Mouse (Mus musculus): Measurements from ENCODE around the gene Kank4. TPM values are rescaled to one million over a fixed set of nuclear protein-coding genes. Genes with fewer than 3 reads are reported as not detected.

Gene Kank4
- total and polyA plus RNA-seq, 3 experiments = not detected

GRCm38 (mm10) chr4:98710891-98711290 is 106.4 kb downstream of the Kank4 start:
- no peaks in the 10 kb centered on the region for H3K79me2 ChIP-seq (ENCODE audit: control insufficient read depth, insufficient read depth, low read length, poor library complexity)
- no peaks in the 10 kb centered on the region for H3K36me3 ChIP-seq (ENCODE audit: control insufficient read depth in 1 of 2, insufficient read depth in 2 of 2, low read length in 2 of 2)
- no peaks in the 10 kb centered on the region for H3K9me3 ChIP-seq (replicated peaks; ENCODE audit: insufficient read depth, low read length)
- H3K27me3 ChIP-seq (ENCODE audit: control insufficient read depth in 1 of 2, insufficient read depth in 2 of 2, low read length in 2 of 2) = no peaks in the 10 kb centered on the region
- TF ChIP-seq MYB (IDR thresholded peaks at IDR 0.05; ENCODE audit: low read depth, low read length) (no peak), RAD21 (IDR thresholded peaks at IDR 0.05; ENCODE audit: low read depth, low read length) (no peak)
- H3K27ac ChIP-seq (ENCODE audit: control insufficient read depth, low read depth, low read length) = no peak overlapping the region
- H3K4me1 ChIP-seq (ENCODE audit: control insufficient read depth in 1 of 2, insufficient read depth in 2 of 2, low read length in 2 of 2) = no peaks in the 10 kb centered on the region
- H3K4me3 ChIP-seq (ENCODE audit: control insufficient read depth in 1 of 2, insufficient read depth in 1 of 2, low read depth in 2 of 2, low read length in 2 of 2) = no peak overlapping the region
- DNase-seq (ENCODE audit: low read depth, low spot score) = no peak
- H3K9ac ChIP-seq (ENCODE audit: control insufficient read depth, low read depth, low read length, poor library complexity, severe bottlenecking) = no peak overlapping the region

Other genes starting within 250 kb of the Kank4 start
- not detected in 2 replicates for gene L1td1, start 90.8 kb downstream of the Kank4 start, total RNA-seq (2012; rRNA removed)
- not detected for gene L1td1, start 90.8 kb downstream of the Kank4 start, polyA plus RNA-seq (2012; ENCODE audit: insufficient read depth in 1 of 2, insufficient read length in 2 of 2, low read depth in 1 of 2, low replicate concordance in 2 of 2, missing spikeins in 1 of 2)
- not detected in 2 replicates for gene I0C0044D17Rik, start 6.3 kb upstream of the Kank4 start, total RNA-seq (2012; rRNA removed)
- gene I0C0044D17Rik, start 6.3 kb upstream of the Kank4 start, polyA plus RNA-seq (2012; ENCODE audit: insufficient read depth in 1 of 2, insufficient read length in 2 of 2, low read depth in 1 of 2, low replicate concordance in 2 of 2, missing spikeins in 1 of 2) = not detected
- gene Usp1, start 106.3 kb upstream of the Kank4 start, total RNA-seq (2012; rRNA removed) = 68.6 and 70.1 TPM in 2 replicates
- 100 to 1,000 TPM in 1 of 2 experiments, not detected in 1; 128 TPM for gene Usp1, start 106.3 kb upstream of the Kank4 start, polyA plus RNA-seq (2012; ENCODE audit: insufficient read depth in 1 of 2, insufficient read length in 2 of 2, low read depth in 1 of 2, low replicate concordance in 2 of 2, missing spikeins in 1 of 2)
- 0.10 and 0.12 TPM in 2 replicates for gene Angptl3, start 213.4 kb upstream of the Kank4 start, total RNA-seq (2012; rRNA removed)
- gene Angptl3, start 213.4 kb upstream of the Kank4 start, polyA plus RNA-seq (2012; ENCODE audit: insufficient read depth in 1 of 2, insufficient read length in 2 of 2, low read depth in 1 of 2, low replicate concordance in 2 of 2, missing spikeins in 1 of 2) = under 1 TPM in 1 of 2 experiments, not detected in 1; 0.04 TPM